Mouse (Mus musculus) kidney, adult 11 months (tissue): ENCODE measurements at regions not wholly inside any gene's neighbourhood (a gene's known extent, or its start where the extent isn't known, plus 50 kb on each side); places are given as distances from the start of the nearest gene placed in this dataset.
A peak's percentile ranks its signal among the peaks of the same experiment; 100 is the strongest.
"Not testable (repeated sequence)": the region's sequence is repeated elsewhere in the genome, so short reads cannot be mapped to it uniquely, and the experiment has no call there.

ENCODE experiments used
- DNase-seq: peaks from one replicate; pipeline ENCODE4 v3.0.0; 2022

DNA sequence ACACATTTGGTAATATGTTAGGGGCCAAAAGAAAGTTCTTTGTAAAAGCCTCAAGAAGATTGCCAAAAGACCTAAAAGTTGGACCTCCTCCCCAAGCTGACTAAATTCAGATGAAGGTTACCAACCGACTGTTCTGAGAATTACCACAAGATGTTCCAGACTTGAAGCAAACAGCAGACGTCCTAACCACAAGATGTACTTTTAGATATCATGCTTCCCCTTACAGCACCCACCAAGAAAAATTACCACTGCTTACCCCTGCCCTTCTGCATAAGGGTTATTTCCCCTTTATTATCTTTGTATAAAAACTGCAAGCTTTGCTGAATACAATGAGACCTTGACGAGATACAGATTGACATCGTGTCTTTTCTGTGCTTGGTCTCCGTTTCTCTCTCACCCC is 121.6 kb upstream of the Cst10 start:
- DNase-seq, result no peak

DNA sequence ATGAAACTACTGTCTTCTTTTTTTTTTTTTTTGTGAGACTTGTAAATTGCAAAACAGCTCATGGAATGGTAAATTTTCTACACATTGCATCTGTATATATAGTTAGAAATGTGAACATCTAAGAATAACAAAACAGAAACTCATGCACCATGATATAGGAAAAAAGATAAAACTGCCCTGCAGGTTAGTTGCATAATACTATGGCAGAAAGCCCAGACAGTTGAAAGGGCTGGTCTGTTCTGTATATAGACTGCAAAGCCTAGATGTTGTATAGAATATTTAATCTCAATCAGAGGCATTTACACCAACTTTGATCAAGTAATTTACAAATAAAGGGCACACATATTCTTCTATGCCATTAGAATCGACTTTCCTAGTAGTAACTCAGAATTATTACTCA is 120.7 kb upstream of the Cst10 start:
- DNase-seq, result no peak

DNA sequence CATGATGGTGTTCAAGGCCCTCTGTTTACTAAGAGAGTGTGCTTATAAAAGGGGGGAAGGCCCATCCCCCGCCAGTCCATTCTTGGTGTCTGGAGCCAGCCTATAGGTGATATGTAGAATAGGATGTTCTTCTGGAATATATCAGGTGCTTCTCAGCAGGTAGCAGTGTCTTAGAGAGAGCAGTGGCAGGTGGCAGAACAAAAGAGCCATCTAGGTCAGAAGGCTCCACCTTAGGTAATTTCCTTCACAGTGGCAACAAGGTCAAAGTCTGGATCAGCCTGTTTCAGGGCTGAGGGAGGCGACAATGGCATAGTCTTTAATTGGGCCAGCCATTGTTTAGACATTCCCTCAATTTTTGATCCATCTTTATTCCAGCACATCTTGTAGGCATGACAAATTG is 107.9 kb upstream of the Cst10 start:
- DNase-seq, result not testable (repeated sequence)

DNA sequence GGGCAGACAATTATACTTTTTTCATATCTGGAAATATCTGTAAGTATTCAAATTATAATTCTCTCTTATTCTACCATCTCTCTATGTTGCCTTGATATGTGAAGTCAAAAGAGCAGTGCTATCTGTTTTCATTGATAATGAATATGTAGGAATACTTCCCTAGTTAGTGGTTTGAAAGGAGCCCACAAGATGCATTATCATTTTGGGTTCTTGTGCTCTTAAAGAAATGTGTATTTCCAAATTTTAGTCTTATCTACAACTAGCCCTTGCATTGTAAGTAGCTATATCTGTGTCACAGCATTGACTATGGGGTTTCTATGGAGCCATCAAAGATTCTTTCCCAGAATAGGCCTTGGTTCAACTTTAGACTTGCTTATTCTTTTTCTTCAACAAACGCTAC is 99.3 kb upstream of the Cst10 start:
- DNase-seq, result no peak

DNA sequence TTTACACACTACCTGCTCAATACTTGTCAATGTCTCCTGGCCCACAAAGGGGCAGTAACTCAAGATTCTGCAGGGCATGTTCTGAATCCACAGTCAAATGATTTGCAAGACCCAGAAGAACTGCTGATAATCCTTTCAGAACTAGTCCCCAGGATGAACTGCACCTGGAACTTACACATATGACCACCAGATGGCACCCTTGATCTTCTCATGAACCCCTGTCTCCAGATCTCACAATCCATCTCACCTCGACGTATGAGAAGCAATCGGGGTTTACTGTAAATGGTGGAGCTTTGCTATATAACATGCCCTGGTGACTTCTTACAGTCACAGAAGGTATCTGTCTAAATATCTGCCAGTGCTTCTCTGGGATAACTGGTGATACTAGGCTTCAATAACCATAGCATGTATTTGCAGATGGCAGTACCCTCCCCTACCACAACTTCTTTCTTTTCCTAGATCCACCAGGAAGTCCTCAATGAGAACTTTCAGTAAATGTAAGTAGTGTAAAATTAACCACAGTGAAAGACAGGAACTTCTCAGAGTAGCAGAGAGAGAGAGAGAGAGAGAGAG is 54.5 kb upstream of the Cst10 start:
- DNase-seq, result peak; percentile 6
